Mouse (Mus musculus): ENCODE measurements at regions not wholly inside any gene's neighbourhood (a gene's known extent, or its start where the extent isn't known, plus 50 kb on each side); places are given as distances from the start of the nearest gene placed in this dataset.
"Not testable (repeated sequence)": the region's sequence is repeated elsewhere in the genome, so short reads cannot be mapped to it uniquely, and the experiment has no call there.

DNA sequence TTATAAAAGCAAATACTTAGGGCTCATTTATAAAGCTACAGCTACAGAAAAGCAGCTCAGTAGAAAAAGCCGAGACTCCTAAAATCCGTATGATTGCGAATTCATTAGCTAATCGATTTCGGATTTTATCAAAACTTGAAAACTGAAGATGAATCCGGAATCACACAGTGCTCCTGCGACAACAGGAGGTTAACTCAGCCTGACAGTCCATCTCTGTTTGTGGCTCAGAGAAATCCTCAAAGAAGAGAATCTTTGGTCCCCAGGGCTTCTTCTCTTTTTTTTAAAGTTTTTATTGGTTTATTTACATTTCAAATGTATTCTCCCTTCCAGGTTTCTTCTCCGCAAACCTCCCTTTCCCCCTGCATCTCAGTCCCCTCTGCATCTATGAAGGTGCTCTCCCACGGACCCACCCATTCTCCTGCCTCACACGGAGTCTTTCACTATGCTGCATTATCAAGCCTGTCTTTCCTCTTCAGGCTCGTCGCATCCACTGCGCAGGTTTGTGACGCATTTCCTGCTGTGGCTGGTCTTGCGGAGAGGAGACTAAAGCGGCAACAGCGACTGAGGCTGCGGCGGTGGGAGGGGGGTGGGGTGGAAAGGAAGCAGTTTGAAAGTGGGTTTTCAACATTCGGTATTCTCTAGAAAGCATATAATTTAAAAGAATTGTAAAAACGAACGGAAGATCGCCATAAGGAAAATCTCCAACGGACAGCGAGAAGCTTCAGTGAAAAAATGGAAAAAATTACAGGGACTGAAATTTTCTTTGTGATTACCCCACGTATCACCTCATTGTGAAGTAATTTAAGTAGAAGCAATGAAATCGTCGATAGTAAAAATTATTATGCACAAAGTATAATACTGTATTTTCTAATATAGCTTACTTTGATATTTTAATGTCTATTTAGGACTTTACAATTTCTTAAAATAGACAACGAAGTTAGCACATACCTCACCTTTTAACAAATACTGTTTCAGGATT is 482.5 kb upstream of the Snrpn start:
- DNase-seq (ENCODE audit: low spot score), result not testable (repeated sequence)

DNA sequence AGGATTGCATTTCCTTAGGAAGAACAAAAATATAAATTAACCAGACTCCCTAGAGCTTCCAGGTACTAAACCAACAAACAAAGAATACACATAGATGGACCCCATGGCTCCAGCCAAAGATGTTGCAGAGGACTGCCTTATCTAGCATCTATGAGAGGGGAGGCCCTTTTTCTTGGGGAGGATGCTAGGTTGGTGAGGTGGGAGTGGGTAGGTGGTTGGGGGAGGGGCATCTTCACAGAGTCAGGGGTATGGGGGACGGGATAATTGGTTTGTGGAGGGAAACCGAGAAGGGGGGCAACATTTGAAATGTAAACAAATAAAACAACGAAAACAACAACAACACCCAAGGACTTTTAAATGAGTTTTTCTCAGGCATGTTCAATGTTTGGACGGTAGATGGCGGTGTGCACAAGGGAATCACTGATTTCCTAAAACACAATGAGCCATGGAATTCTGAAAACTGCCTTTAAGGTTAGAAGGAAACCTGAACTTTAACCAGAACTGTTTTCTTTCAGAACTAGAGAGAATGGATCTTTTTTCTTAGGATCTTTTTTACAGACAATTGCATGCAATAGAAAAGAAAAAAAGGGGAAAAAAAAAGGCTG is 477.2 kb upstream of the Snrpn start:
- DNase-seq (ENCODE audit: low spot score), result peak; percentile 50
